Mouse (Mus musculus) natural killer cell, adult 2 months (primary cell): Measurements from ENCODE around the gene Nuf2.

ENCODE experiments used
- DNase-seq, 2 experiments: peaks; one replicate each; pipeline ENCODE4 v3.0.0; 2022; ENCODE audit warnings: low spot score in 2 of 2

The Nuf2 gene

DNA sequence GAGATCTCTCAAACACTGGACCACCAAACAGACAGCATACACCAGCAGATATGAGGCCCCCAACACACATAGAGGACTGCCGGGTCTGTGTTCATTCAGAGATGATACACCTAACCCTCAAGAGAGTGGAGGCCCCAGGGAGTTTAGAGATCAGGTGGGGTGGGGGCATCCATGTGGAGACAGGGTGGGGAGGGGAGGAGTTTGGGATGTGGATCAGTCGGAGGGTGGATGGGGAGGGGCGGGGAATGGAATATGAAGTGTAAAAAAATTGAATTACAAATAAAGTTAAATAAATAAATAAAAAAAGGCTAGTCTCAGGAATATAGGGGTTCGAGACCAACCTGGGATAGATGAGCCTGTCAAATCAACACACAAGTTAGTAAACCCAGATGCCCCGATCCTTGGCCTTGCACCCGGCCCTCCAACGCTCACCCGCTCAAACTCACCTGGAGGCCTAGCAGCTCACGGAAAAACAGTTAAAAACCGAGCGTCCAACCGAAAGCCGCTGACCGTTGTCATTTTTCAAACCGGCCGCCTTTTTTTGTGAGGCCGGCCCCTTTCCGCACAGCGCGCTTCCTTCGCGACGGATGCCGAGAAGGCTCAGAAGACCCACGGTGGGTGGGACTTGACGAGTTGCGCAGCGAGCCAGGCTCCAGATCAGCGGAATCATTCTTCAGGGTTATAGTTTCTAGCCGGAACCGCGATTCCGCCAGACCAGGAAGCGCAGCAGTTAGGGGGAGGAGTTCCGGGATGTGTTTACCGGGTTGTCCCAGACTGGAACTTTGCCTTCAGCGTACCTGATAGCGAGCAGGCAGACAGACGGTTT, at the start of gene Nuf2:
Gene Nuf2, minus strand, starts transcription at position 589 of the 826 bp plus-strand sequence.
- DNase-seq: peak; percentile 97 to 98

DNA sequence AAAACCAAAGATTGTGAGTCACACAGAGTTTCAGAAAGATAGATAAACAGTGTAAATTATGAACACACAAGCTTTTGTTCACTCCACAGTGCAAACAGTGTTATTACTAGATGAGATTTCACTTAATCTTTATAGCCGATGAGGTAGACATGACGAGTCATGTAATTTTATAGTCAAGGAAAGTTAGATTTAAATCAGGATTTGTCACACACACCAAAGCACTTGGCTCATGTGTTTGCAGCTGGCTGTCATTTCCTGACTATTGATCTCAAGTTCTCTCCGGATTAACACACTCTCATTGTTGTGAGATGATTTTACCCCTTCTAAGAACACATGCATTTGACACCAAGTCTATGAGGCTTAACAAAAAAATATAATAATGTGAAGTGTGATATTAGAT, 48.3 kb upstream of the Nuf2 start:
- DNase-seq: no peak

- no peak for DNase-seq
Observed at GRCm38 (mm10) chr1:169574136-169574535, 42.9 kb upstream of the Nuf2 start.

DNA sequence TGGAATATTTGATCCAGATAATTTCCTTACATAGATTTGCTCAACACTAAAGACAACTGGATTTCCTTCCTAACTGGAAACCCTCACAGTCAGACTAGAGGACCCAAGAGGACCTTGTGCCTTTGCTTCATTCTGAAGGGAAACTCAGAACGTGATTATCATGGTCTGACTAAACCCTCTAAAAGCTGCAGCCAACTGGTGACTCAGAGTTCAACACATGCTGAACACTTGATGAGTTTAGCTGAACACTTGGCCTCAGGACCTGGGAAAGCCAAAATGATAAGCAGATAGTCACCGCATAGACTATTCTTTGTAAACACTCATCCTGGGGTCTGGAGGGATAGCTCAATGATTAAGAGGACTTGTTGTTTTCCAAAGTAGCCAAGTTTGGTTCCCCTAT, 24.4 kb upstream of the Nuf2 start:
- DNase-seq: no peak

DNA sequence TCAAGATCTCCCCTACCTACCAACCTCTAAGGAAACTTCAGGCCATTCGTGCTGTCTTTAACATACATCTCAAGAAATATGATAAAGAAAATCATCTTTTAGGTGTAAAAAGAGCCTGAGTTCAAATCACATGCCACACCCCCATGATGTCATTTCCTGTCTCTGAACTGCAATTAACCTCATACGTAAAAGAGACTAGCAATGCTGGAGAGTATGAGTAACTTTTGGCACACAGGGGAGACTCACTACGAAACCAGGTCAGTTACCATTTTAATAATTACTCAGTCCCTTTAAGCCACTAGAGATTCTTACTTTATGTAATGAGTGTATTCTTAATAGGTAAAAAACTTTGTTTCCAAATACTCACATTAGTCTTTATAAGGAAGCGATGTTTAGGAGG, 23.8 kb upstream of the Nuf2 start:
- DNase-seq: no peak

- no peak for DNase-seq
Observed at GRCm38 (mm10) chr1:169553446-169553845, 22.2 kb upstream of the Nuf2 start.

GRCm38 (mm10) chr1:169540415-169540814, 9.2 kb upstream of the Nuf2 start:
- no peak for DNase-seq

DNA sequence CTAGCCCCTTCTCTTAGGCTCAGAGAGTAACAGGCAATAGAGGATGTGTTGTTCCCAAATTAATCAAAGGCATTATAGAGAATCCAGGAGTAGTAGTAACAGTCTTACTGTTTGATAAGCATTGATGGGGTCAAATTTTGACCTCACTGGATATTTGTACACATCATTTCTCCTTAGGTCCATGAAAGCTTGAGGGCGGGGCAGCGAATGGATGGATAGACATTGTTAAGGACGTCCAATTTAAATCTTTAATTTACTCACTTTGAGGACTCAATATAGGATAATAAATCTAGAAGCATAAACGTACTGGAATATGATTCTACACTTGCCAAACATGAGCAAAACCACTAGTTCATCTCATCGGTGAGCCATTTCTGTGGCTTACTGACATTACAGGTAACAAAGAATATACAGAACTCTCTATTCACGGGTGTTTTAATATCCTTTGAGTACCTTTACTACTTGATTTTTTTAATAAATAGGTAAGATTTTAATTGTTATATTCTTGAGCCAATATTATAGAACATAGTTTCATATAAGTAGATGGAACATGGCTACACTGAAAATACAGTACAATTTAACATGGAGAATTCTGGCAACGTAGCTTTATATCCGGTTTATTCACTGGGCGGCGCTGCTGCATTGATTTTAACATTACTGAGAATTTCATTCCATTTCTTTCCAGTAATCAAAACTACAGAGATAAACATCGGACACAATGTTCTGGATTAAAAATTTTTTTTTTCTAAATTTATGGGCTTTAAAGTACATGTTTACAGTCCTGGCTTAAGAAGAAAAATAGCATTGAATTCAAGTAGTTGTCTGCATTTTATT, 655 bp upstream of the Nuf2 start:
- DNase-seq: peak; percentile 30 to 48

- DNase-seq: no peak
Observed at GRCm38 (mm10) chr1:169529996-169530518, 1.2 kb downstream of the Nuf2 start.

DNA sequence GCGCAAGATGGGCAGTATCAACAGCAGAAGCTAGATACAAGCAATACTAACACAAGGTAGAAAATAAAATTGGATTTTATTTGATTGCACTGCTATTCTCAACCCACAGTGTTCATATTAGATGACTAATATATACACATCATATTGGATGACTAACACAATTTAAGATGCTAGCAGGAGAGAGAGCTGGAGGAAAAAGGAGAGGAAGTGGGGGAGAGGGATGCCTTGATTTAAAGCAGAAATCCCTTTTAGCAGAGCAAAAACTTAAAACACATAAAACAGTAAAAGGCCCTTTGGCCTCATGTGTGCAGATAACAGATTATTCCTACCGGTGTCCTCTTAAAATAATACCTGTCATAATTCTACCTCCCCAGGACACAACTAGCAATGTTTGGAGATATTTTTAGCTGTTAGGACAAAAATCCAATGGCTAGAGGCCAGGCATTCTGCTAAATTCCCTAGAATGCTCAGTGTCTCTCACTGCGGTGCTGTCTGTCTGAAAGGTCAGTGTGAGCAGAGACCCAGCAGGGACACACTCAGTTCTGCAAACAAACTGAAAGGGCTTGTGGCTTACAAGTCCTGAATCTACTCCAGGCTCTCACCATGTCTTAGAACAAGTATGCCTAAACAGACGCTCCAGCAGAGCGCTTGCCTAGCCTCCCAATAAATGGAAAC, 5.1 kb downstream of the Nuf2 start:
- DNase-seq: no peak

DNA sequence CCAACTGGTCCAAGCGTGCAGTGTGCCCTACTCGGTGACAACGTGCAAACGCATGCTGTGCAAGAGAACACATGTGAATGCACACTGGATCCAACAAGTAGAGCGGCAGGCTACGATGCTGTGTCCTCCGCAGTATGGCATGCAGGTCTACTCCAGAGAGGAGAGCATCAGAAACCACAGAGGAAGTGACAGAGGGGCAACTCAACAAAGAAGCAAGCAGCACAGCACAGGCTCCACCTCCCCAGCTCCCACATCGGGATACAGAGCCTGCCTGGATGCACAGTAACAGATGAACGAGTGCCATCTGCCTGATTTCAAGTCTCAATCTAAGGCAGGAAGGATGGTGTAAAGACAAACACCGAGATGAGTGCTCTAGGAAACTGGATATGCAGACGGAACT, 11.9 kb downstream of the Nuf2 start:
- no peak for DNase-seq

DNA sequence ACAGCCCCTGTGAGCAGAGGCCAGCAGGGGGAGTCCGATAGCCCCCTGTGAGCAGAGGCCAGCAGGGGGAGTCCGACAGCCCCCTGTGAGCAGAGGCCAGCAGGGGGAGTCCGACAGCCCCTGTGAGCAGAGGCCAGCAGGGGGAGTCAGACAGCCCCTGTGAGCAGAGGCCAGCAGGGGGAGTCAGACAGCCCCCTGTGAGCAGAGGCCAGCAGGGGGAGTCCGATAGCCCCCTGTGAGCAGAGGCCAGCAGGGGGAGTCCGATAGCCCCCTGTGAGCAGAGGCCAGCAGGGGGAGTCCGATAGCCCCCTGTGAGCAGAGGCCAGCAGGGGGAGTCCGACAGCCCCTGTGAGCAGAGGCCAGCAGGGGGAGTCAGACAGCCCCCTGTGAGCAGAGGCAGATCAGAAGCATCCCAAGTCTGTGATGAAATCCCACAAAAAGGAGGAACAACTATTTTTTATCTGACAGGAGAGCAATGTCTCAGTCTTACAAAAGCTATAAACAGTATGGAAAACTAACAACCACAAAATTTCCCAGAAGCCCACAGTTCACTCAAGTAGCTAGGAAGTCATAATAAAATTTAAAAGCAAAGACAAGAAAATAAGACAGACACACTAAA, 13.3 kb downstream of the Nuf2 start:
- peak; percentile 4 to 16 for DNase-seq

DNA sequence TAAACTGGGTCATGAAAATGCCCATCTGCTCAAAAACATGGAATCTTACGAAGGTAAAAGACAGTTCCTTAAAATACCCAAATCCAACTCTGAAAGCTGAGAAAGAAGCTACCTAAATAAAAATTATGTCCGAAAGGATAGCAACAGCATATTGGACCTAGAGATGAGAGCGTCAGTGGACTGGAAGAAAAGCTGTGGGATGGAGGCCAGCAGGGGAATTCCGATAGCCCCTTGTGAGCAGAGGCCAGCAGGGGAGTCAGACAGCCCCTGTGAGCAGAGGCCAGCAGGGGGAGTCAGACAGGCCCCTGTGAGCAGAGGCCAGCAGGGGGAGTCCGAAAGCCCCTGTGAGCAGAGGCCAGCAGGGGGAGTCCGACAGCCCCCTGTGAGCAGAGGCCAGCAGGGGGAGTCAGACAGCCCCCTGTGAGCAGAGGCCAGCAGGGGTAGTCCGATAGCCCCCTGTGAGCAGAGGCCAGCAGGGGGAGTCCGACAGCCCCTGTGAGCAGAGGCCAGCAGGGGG, 13.8 kb downstream of the Nuf2 start:
- DNase-seq: no peak

GRCm38 (mm10) chr1:169506354-169506753, 24.9 kb downstream of the Nuf2 start:
- DNase-seq: no peak

- no peak for DNase-seq
Observed at GRCm38 (mm10) chr1:169502876-169503275, 28.4 kb downstream of the Nuf2 start.

- DNase-seq: no peak
Observed at GRCm38 (mm10) chr1:169495621-169496020, 35.6 kb downstream of the Nuf2 start.

DNA sequence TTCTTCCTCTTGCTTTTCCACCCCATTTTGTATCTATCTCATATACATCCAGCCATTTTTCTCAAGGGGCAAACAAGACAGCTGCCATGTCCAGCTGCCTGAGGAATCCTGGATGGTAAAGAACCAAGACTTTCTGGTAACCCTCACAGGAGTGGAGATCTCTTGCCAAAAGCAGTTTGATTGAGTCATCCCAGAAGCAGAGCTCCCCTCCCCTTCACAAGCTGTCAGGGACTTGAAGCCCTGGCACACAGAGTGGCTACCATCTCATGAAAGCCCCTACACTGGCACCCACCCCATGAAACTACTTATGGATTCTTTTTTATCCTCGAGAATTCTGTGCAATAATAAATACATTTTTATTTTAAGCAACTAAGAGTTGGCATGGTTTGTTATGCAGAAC, 39.7 kb downstream of the Nuf2 start:
- no peak for DNase-seq

DNA sequence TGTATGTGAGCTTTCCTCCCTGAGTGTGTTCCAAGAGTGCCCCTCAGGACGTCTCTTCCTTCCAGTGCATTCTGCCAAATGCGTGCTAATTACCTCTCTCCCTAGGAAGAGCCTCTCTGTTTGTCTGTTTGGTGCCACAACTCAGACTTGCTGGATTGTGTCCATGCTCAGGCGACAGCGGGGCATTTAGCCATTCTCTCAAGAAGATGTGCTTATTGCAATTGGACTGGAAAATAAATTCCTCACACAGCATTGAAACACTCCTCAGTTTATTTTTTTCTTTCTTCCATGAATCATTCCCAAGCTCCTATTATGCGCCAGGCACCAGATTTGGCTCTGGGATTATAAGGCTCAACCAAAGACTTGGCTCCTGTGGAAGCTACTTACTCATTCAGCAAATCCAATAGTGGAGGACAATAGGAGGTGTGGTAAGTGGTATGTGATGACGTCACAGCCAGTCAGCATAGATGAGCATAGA, 45.8 kb downstream of the Nuf2 start:
- no peak for DNase-seq

- DNase-seq: no peak
Observed at GRCm38 (mm10) chr1:169484565-169484964, 46.7 kb downstream of the Nuf2 start.

DNA sequence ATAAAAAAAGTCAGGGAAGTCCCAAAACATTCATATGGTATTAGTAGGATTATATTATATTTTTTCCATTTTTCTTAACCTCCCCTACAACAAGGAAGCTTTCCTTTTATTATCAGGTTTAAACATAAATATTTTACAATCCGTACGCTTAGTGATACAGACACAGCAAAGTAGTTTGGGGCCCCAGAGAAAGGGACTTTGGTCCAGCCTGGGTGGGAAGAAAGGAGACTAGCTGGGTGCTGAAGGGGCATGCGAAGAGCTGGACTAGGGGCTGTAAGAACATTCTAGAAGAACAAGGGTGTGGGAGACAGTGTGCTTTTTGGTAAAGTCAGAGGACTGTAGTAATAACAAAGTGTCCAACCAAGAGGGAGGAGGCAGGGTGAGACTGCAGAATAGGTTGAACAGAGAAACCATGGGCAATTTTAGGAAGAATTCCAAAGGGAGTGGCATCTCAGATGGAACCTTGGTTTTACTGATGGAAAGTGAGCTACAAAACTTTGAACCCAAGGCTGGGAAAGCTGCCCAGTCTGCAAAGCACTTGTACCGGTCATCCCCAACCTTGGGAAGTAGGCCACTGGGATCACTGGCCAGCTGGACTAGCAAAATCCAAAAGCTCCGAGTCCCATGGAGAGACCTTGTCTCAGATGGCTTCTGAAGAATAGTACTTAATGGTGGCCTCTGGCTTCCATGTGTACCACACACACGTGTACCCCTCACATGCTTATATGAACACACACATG, 48.5 kb downstream of the Nuf2 start:
- DNase-seq: no peak

- no peak for DNase-seq
Observed at GRCm38 (mm10) chr1:169471185-169471584, 60.1 kb downstream of the Nuf2 start.
